Mouse (Mus musculus) neutrophil, adult 65 days (primary cell): ENCODE measurements around the gene Vmn1r27. TPM values are rescaled to one million over a fixed set of nuclear protein-coding genes. Genes with fewer than 3 reads are reported as not detected.

Experiments used
- total RNA-seq: library from RNA; stranded (reverse); gene quantifications from 2 replicates; pipeline ENCODE4 v1.2.4, GENCODE M21; 2023

Gene Vmn1r27
- not detected in 2 replicates for total RNA-seq

DNA sequence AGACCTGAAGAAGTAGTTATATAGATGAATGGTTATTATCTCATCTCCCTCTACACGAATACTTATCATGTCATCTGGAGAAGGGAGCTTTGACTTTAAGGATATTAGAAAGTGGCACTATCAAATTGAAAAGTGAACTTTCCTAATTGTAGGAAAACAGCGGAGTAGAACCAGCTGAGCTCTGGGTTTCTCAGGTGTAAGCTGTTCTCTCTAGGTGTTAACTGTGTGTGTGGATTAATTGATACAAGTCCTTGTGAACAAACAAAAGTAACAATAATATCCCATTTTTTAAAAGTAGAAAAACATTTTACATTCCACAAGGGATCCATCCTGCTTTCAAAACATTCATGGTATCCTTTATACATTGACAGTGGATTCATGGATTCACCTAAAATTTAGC is at the start of gene Vmn1r27:
Vmn1r27 (minus strand) TSS at position 101 of the 400 bp plus-strand sequence.

DNA sequence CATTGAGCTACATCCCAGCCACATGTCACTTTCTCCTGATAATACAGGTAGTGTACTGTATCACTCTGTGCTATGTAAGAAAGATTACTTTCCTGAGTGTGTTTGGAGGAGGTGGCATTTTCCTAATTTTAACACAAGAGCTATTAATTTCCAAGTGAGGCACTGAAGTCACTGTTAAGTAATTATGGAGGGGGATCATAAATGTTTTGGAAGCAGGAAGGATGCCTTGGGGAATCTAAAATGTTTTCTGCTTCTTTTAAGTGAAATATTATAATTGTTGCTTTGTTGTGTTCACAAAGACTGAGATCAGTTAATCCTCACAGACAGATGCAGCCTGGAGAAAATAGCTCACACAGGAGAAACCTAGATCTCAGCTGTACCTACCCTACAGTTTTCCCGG is 43.1 kb upstream of the Vmn1r27 start, which contains the start of gene Vmn1r28:
Vmn1r28 (plus strand) TSS at position 301 of the 400 bp plus-strand sequence.

Other genes with a start within 250 kb of the Vmn1r27 start
- not detected in 2 replicates for gene Vmn1r25, start 238.0 kb downstream of the Vmn1r27 start, total RNA-seq
- gene Vmn1r26, start 203.7 kb downstream of the Vmn1r27 start, total RNA-seq: not detected in 2 replicates
- not detected in 2 replicates for gene Vmn1r28, start 43.2 kb upstream of the Vmn1r27 start, total RNA-seq
- not detected in 2 replicates for gene Vmn1r29, start 82.7 kb upstream of the Vmn1r27 start, total RNA-seq
- not detected in 2 replicates for gene Vmn1r30, start 224.6 kb upstream of the Vmn1r27 start, total RNA-seq